Mouse (Mus musculus) layer of hippocampus, postnatal 25 days (tissue): ENCODE results near the gene Myo5c. TPM values are rescaled to one million over a fixed set of nuclear protein-coding genes. Genes with fewer than 3 reads are reported as not detected.

Experiments
- DNase-seq, 2 experiments: peaks; one replicate each; pipeline ENCODE4 v3.0.0; 2022; ENCODE audit warnings: mixed read lengths in 2 of 2, low spot score in 1 of 2; ENCODE audit errors: extremely low spot score in 1 of 2
- total RNA-seq, 2 experiments: library from RNA; stranded (reverse); gene quantifications; 2 replicates each; pipeline ENCODE4 v1.2.3; 2021

The Myo5c gene
- total RNA-seq: under 1 TPM; 0.49 to 0.54 TPM

GRCm38 (mm10) chr9:75231841-75232746 is at the start of gene Myo5c:
Gene Myo5c, plus strand, starts transcription at chr9:75232020.
- no peak for DNase-seq

- no peak for DNase-seq
Measured at GRCm38 (mm10) chr9:75187646-75188260, 44.1 kb upstream of the Myo5c start.

GRCm38 (mm10) chr9:75193858-75194257 is 38.0 kb upstream of the Myo5c start:
- no peak for DNase-seq

GRCm38 (mm10) chr9:75196335-75196734 is 35.5 kb upstream of the Myo5c start:
- no peak for DNase-seq

GRCm38 (mm10) chr9:75197297-75197696 is 34.5 kb upstream of the Myo5c start:
- peak in 1 of 2 experiments; percentile 40 for DNase-seq

- DNase-seq: no peak
Measured at GRCm38 (mm10) chr9:75201506-75201905, 30.3 kb upstream of the Myo5c start.

- DNase-seq: no peak
Measured at GRCm38 (mm10) chr9:75202036-75202435, 29.8 kb upstream of the Myo5c start.

GRCm38 (mm10) chr9:75209246-75209645 is 22.6 kb upstream of the Myo5c start:
- DNase-seq: no peak

- no peak for DNase-seq
Measured at GRCm38 (mm10) chr9:75210269-75210668, 21.6 kb upstream of the Myo5c start.

GRCm38 (mm10) chr9:75214743-75215413 is 16.9 kb upstream of the Myo5c start:
- DNase-seq: no peak

GRCm38 (mm10) chr9:75219942-75220341 is 11.9 kb upstream of the Myo5c start:
- no peak for DNase-seq

GRCm38 (mm10) chr9:75221420-75222287 is 10.2 kb upstream of the Myo5c start:
- no peak for DNase-seq

- DNase-seq: no peak
Measured at GRCm38 (mm10) chr9:75232860-75233259, 1.0 kb downstream of the Myo5c start.

GRCm38 (mm10) chr9:75234271-75234741 is 2.5 kb downstream of the Myo5c start:
- DNase-seq: no peak

- no peak for DNase-seq
Measured at GRCm38 (mm10) chr9:75234983-75235627, 3.3 kb downstream of the Myo5c start.

- no peak for DNase-seq
Measured at GRCm38 (mm10) chr9:75235696-75236095, 3.9 kb downstream of the Myo5c start.

GRCm38 (mm10) chr9:75236416-75237308 is 4.8 kb downstream of the Myo5c start:
- no peak for DNase-seq

- no peak for DNase-seq
Measured at GRCm38 (mm10) chr9:75238179-75238578, 6.4 kb downstream of the Myo5c start.

- no peak for DNase-seq
Measured at GRCm38 (mm10) chr9:75243052-75243451, 11.2 kb downstream of the Myo5c start.
